8 mouse cellular contexts compared by ENCODE assay signal in the genomic region with DNA sequence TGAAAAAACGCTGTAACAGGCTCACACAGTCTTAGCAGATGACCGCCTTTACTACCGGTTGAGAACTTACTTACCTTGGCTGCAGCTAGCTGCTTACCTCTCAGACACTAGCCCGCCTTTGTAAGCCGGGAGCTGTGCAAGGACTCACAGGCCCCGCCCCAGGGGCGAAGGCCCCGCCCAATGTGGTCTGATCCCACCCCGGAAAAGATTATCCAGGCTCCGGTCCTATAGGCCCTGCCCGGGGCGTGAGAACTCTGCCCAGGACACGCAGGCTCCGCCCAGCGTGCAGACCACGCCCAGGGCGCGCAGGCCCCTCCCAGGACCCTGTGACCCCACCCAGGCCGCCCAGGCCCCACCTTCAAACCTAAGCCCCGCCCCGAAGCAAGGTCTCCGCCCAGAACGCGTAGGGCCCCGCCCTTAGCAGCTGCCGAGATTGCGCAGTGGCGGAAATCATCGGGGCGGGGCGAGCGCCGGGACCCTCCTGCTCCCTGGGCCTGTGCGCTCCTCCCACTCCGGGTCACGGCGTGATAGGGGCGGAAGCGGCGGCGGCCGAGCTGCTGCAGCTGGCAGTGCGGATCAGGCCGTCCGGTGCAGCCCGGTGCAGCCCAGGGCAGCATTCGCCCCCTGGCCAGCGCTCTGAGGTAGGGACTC. TPM values are rescaled to one million over a fixed set of nuclear protein-coding genes. Genes with fewer than 3 reads are reported as not detected.
DNase-seq lines count a peak whose midpoint lies in the region; ATAC-seq lines count a peak whose summit lies in the region.

A gene (plus strand): TSS at position 470 of the 651 bp plus-strand sequence.

- peak; percentile 99 to 100 for DNase-seq in adrenal gland, adult (ENCODE audit: inconsistent age in 2 of 2, low spot score in 1 of 2)
- peak; percentile 99 for DNase-seq in embryo, embryonic 10.5 days (ENCODE audit: low spot score)
- DNase-seq in gastrocnemius, postnatal 14 days = peak; percentile 99
- DNase-seq in left cerebral cortex, postnatal 10 days (ENCODE audit: extremely low spot score in 1 of 2, low spot score in 2 of 2) = peak; percentile 97 to 98
- peak; percentile 99 for DNase-seq in right cerebral cortex, postnatal 25 days
- DNase-seq in urinary bladder, postnatal 4 days (ENCODE audit: low spot score in 2 of 2) = peak; percentile 99

- intact Hi-C loops in gastrocnemius, postnatal 14 days (cut with DNase I; ENCODE audit: low total_unique reads) = no loop called here
- intact Hi-C loops in left cerebral cortex, postnatal 10 days (cut with DNase I) = no loop called here

- ATAC-seq in inflammation-experienced regulatory T-cells, adult 6 months = peak; percentile 90
- ATAC-seq in megakaryocyte-erythroid progenitor cell, adult 5-6 weeks (replicated peaks; ENCODE audit: low FRiP score, low TSS enrichment, poor library complexity, severe bottlenecking) = peak; percentile 94

RNA-seq across cellular contexts. Expression of the gene that starts here (rescaled TPM):
- 1 to 10 TPM; 5.8 to 6.3 TPM for total RNA-seq in gastrocnemius, postnatal 14 days (2021)
- 10 to 100 TPM; 17.5 to 20.9 (median 19.1) TPM for polyA plus RNA-seq in inflammation-experienced regulatory T-cells, adult 6 months (2017; shearing (Covaris generic))
- 10 to 100 TPM; 13.2 to 16.4 TPM for total RNA-seq in left cerebral cortex, postnatal 10 days (2021)
- total RNA-seq in megakaryocyte-erythroid progenitor cell, adult 5-6 weeks (2014; fragmentation: Nextera tagmentation) = 7.4 and 17.9 TPM in 2 replicates
- total RNA-seq in megakaryocyte-erythroid progenitor cell, adult 5-6 weeks (2017) = 8.1 and 16.4 TPM in 2 replicates

Comparison
In these comparisons a context has a peak if more than half of its experiments do, and no peak if none do; other contexts are left out.
1. Peak in every context shown above with its lines: DNase-seq and ATAC-seq.